Mouse (Mus musculus): ENCODE measurements around the gene Amd2.

Gene Amd2

DNA sequence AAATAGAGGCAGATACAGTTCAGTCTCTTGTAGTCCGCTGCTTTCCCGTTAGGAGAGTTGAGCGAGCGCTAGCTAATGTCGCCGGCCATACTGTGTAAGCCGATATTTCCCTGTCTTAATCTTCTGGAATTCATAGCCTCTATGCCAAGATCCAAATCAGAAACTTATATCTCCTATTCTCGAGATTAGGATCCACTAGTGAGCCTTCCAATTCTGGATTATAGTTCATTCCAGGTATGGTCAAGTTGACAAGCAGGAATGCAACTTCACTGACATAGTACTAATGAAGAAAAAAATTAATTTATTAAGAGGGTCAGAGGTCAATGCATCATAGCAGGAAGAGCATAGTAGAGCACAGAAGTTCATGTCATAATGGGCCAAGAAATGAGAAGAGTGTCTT, at the start of gene Amd2:
TSS of gene Amd2 (minus strand) at position 101 of the 400 bp plus-strand sequence.
- no peak for DNase-seq (ENCODE audit: low read depth, low spot score)

DNA sequence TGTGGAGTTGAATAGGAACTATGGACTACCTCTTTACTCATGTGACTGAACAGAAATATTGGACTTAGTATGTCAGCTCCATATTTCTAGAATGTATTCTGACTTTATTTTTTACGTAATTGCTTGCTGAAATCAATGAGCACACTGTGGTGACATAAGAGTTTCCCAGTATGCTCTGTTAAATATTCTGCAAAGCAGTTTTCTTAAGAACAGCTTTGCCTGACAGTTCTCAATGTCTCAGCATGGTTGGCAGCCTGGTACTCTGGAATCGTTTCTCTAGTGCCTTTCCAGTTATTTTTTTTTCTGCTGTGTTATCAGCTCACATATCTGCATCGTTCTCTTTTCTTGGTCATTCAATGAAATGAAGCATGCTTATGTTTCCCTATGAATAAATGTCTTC, 49.6 kb upstream of the Amd2 start:
- no peak for DNase-seq (ENCODE audit: low read depth, low spot score)

DNA sequence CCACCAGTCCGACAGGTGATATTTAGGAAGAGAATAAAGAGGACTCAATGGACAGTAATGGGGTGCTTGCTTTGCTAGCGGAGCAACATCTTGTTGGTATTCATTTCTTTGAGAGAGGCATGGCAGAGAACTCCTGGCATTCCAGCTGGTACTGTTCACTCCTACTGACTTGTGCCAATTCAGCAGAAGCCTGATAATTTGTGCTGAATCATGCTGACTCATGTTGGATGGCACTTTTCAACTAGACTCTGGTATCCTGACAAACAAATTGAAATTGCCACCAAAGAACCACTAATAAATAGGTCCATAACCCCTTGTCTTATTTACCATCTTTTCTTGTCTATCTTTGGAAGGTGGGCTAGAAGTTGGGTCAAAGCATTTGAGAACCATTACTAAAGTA, 25.9 kb upstream of the Amd2 start:
- DNase-seq (ENCODE audit: low read depth, low spot score) = peak; percentile 25

DNA sequence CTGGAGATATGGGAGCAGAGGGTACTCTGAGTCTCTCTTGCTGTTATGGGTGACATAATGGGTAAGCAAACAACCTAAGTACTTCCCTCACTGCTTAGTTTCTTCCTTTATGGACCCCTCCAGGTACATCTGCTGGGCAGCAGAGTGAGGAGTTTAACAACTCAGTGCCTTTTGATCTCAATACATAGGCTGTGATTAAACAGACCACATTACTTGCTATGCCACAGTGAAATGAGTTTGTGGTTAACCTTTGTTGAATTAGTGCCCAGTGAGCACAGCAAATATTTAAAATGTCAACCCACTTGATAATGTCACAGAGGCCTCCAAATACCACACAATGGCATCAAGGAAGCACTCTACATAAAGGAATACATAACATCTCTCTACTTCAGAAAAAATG, 2.6 kb upstream of the Amd2 start:
- DNase-seq (ENCODE audit: low read depth, low spot score) = no peak

All from R1 (cell line).